Mouse (Mus musculus) layer of hippocampus, postnatal 10 days (tissue): ENCODE data around the gene Hsp90ab1. TPM values are rescaled to one million over a fixed set of nuclear protein-coding genes. Genes with fewer than 3 reads are reported as not detected.

Experiments used
- DNase-seq, 2 experiments: peaks; one replicate each; pipeline ENCODE4 v3.0.0; 2021; ENCODE audit warnings: low spot score in 2 of 2
- total RNA-seq, 2 experiments: library from RNA; stranded (reverse); gene quantifications; 2 replicates each; pipeline ENCODE4 v1.2.3; 2021

The Hsp90ab1 gene
- total RNA-seq, 2 experiments from 2014 or later, result 1,612 to 1,800 TPM

DNA sequence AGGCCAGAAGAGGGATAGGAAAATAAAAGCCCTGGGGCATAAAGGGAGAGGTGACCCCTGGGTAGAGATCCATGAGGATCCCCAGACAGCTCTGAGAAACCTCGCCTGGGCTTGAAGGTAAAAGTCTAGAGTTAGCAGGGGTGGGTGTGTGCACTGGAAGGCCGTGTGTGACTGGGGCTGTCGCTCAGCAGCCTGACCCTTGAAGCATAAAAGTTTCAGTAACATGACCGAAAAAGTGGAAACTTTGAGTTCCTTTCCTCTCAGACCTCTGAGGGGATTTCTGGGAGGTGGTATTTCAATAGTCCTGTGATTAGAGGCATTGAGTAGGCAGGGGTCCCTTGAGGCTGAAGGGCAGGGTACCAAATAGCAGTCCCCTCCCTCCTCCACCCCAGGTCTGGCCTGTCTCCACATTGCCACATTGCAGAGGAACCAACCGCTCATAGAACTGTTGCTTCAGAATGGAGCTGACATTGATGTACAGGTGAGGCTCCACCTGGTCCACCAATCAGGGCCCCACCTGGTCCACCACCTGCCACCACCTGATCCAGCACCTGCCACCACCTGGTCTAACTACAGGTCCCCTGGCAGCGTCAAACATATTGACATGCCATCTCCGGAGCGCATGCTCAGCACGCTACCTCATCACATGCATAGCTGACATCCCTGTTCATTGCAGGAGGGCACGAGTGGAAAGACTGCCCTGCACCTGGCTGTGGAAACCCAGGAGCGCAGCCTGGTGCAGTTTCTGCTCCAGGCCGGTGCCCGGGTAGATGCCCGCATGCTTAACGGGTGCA lies 13.1 kb downstream of the Hsp90ab1 start:
- no peak for DNase-seq

DNA sequence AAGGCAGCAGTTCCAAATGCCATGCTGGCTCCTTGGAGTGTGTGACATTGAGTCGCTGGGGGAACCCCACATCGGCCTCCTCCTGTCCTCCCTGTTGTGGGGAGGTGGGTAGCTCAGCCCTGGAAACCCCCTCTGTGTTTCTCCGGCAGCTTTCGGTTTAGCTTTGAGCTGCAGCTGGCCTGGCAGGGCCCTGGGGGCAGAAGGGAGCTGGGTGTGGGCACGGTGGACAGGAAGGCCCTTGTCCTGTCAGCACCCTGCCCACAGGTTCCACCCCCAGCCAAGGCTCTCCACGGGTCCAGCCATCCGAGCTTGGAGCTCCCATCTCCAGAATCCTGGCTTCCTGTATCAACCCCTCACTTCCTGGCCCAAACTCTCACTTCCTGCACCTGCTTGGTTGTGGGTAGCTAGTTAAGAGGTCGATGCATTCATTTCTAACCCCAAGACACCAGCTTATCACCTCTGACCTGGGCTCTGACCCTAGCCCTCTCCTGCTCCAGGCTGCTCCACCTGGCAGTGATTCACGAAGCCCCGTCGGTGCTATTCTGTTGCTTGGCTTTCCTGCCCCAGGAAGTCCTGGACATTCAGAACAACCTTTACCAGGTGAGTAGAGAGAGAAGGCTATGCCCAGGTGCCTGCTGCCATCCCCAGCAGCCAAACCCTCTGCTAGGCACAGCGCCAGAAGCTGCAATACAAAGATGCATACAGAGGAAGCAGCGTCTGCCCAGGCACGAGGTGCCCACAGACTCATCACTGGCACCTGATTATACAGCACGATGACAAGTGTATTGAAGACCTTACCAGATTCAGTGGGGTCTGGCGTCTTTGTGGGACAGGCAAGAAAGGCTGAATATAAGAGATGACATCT lies 14.8 kb downstream of the Hsp90ab1 start:
- no peak for DNase-seq

DNA sequence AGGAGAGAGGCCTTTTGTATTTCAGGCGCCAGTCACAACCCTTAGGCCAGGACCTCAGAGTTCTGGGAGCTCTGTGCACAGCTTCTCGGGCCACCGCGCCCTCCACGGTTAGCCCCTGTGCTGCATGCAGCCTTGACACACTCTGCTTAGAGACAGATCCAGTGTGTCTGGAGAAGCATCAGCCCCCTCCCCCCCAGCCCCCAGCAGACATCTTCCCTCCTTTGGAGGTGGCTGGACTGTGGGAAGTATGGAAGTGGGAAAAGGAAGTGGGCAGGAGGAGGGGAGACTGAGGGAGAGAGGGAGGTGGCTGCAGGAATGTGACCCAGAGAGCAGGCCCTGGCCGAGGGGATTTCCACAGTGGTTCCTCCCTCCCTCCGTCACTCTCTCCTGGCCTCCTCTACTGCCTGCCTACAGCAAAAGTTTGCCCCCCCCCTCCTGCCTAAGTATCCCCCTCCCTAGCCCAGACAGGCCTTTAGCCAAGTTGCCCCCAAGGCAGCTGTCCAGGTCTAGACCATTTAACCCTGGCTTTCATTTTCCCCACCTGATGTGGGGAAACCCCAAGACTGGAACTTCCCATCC lies 15.7 kb downstream of the Hsp90ab1 start:
- DNase-seq, result no peak

DNA sequence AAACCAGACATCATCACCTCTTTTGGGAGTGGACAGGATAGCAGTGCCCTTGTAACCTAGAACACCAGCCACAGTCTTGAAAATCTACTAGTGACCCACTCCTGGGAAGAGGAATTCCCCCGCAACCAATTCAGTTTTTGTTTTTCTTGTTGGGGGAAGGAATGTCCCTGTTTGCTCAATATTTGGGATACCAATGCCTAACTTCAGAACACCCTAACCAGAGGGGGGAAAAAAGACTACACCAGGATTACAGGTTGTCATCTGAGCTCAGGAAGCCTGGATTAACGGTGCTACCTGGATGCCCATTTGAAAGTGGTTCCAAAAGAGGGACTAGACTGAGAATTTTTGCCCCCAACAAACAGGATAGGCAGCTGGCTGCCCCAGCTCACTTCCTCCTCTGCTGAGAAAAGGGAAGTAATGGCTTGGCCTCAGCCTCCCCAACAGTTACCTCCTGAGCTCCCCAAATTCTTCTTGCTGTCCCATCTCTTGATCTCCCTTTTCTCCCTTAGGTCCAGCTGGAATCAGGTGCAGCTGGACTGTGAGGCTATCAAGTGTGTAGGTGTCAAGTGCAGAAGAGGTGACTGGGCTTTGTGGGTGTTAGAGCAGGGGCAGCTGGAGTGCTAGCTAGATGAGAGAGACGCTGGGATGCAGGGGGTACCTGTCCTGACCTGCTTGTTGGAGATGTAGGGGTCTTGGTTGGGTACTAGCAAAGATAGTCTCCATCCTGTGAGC lies 16.4 kb downstream of the Hsp90ab1 start:
- DNase-seq, result no peak

DNA sequence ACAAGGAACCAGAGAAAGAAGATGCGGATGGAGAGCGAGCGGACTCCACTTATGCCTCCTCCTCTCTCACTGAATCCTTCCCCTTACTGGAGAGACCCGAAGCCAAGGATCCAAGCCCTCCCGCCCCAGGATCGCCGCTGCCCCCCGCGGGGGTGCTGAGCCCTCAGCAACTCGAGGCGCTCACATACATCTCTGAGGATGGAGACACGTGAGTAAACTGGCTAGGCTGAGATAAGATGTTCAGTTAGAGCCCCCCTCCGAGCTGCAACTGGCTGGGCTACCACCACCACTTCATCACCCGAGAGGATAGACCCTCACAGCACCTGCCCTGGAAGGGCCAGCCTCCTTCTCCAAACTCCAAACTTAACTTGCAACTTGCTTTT lies 17.0 kb downstream of the Hsp90ab1 start:
- no peak for DNase-seq

DNA sequence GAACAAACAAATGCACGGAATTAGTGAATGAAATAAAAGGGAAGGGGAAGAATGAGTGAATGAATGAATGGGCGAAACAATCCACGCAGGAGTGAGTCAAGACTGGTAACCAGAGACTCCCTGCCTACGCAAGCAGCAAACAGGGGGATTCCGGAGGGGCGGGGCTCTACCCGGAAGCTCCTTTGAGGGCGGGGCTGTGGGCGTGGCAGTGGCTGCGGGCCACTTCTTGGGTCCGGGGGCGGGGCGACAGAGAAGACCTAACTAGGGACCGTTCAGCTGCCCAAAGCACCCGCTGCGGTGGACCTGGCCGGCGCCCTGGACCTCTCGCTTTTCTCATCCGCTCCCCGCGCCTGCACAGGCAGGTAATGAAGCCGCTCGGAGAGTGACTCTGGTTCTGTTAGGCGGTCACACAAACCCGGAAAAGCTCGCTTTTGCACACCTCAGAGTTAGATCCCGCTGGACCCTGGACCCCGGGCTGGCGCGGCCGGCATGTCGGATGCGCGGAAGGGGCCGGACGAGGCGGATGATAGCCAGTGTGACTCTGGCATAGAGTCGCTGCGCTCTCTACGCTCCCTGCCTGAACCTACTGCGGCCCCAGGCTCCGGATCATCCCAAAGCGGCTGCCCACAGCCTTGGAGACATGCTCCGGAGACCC lies 17.5 kb downstream of the Hsp90ab1 start, which contains the start of gene Nfkbie:
Nfkbie (plus strand) TSS at position 252 of the 655 bp plus-strand sequence.
- DNase-seq, result peak; percentile 88 to 93

DNA sequence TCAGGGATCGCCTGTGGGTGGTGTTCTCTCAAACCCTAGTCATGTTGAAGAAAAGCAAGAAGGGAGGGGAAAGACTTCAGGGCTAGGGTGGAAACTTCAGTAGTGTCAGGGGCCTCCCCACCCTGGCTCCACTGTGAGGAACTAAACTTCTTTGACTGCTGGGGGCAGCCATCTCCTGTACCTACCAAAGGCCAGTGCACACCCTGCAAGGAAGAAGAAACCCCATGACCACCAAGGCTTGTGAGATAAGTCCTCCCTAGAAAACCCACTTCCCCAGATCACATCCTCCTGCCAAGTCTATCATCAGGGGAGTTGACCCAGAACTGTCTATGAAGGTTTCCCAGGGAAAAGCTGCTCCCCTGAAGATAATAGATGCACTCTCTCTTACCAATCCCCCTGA lies 18.7 kb downstream of the Hsp90ab1 start:
- no peak for DNase-seq

DNA sequence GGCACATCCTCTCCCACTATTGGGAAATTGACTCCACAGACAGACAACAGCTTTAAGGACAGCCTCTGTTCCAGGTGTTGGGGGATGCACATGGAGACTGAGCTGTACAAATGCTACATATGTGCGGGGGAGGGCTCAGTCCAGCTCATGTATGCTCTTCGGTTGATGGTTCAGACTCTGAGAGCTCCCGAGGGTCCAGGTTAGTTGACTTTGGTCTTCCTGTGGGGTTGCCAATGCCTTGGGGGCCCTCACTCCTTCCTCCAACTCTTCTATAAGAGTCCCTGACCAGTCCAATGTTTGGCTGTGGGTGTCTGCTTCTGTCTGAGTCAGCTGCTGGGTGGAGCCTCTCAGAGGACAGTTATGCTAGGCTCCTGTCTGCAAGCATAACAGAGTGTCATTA lies 20.0 kb downstream of the Hsp90ab1 start:
- DNase-seq, result no peak

DNA sequence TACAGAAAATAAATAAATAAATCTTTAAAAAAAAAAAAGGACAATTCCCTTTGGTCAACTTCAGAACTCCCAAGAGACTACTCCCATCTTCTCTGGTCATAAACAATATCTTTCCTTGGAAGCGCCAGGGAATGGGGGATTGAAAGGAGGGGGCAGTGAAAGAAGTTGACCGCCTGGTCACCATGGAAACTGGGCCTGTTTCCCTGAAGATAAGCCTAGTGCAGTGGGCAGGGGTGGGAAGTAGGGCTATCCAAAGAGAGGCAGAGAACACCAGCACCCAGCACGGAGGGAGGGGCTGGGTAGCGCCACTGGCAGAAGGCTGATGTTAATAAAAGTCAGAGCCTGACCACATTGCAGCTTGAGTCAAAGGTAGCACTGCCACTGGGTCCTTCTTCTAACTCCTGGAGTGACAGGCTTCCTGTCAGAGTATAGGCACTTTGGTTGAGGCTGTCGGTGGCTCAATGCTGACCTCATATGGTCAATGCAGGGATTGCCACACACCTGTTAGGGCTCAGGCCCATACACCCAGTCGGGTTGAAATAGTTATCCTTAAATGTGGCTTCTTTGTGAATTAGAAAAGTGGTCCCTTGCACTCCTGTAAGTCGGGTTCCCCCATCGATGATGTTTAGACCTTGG lies 21.1 kb downstream of the Hsp90ab1 start:
- peak; percentile 89 to 91 for DNase-seq

DNA sequence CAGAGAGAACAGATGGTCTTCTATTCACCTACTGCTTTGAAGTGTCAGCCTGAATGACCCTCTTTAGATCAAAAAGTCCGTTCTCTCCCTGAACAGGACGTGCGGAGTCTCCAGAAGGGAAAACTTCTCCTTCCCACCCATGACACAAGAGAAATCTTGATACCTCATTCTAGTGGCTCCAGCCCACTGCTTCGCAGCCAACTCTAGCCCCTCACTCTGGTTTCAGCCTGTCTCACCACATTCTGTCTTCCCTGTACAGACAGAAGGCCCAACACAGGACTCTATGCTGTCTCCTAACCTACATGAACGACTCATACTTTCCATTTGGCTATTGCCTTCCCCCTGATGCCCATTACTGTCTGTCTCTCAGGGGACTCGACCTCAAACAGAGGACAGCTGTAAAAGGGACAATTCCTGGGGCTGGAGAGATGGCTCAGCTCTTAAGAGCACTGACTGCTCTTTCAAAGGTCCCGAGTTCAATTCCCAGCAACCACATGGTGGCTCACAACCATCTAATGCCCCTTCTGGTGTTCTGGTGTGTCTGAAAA lies 21.7 kb downstream of the Hsp90ab1 start:
- DNase-seq, result no peak

DNA sequence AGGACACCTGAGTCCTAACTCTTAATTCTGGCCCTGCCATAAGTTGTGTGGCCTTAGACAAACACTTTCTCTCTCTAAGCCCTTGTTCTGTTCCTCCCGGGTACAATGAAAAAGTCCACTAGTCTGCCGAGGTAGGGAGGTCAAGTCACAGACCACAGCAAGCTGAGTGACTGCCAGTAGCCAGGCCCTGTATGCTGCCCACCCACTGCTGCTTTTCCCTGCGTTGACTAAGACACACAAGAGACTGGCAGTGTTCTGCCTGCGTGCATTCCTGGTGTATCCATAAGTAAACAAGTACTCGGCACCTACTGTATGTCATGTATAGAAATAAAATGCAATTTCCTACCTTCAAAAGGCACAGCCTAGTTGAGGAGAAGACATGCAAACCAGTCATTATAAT lies 22.8 kb downstream of the Hsp90ab1 start:
- DNase-seq, result no peak

DNA sequence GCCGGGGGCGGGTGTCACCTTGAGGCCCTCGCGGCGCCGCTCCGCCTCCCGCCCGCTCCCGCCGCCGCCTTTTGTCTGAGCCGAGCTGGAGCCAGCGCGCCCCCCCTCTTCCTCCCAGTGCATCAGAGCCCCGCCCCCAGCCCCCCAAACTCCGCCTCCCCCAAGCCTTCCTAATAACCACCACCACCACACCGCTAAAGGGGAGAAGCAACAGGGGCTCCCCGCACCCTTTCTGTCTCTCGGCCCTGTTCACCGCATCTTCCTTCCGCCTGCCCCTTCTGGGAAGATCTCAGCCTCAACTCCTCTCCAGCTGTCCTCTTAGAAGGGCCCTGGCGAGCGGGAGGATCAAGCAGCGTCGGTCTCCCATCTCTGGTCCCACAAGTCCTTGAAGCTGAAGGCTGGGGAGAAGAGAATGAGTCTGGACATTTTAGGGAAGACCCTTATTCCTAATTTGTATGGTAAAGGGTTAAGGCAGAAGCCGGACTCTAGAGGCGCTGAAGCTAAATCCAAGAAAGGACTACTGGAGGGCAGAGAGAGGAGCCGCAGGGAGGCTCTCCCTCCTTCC lies 23.4 kb downstream of the Hsp90ab1 start, which contains the start of gene Tmem151b:
Tmem151b (minus strand) TSS at position 61 of the 565 bp plus-strand sequence.
- DNase-seq, result peak; percentile 65 to 80

DNA sequence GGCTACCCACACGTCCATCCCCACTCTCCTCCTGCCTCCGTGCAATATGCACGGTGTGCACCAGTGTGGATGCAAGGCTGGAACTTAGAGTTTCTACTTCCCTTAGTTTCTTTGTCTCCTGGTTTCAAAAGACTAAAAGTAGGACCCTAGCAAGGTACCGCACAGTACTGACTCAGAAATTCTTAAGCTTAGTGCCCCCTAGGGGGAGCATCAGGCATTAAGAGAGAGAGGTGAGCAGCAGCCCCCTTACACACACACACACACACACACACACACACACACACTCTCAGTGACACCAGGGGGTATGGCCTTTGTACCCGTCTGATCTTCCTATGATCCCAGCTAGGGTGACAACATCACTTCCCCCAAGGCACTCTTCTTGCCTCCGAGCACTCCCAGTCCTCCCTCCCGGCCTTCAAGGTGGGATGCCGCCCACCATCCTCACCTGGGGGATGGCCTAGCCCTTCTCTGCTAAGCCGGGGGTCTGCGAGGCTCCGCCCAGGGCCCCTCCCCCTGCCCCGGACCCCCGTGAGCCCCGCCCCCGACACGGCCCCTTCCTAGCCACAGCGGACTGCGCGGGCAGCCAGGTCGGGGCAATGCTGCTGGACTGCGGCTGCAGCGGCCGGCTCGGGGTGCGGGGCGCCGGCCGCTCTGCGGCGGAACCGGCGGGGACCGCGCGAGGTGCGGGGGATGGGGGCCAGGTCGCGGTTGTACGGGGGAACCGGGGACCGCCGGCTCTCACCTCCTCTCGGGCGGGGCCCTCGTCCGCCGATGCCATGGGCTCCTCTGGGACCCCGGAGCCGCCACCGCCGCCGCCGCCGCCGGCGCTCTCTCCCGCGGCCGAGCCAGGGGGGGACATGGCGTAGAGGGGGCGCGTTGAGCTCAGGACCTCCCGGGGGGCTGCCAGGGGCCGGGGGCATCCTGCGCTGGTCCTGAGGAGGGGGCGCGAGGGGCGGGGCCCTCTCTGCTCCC lies 24.2 kb downstream of the Hsp90ab1 start:
- DNase-seq, result peak; percentile 67 to 74

DNA sequence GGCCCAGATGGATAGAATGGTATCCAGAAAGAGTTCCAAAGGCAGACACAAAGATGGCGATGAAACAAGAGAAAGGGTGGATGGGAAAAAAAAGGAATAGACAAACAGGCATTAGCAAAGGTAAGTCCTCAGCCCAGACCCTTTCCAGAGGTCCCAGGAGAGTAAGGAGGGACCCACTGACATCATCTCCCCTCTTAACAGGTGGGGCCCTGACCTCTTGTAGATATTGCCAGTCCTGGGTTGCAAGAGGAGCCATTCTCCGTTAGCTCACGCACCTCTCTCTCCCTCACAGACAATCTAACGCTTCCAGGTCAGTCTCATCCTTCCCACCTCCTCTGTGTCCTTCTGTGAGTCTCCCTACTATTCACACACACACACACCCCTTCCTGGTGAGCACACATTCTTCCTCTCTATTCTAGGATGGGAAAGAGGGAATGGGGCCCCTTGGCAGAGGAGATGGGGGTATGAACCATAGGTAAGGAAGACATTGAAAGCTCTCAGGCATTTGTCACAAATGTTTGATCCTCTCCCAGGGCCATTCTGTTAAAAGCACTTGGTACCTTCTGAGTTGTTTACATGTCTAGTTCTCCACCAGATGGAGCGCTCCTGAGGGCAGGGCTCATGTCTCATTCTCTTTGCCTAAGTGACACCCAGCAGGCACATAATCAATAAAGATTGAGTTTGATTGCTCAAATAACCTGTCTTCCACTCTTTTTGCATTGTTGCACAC lies 25.4 kb downstream of the Hsp90ab1 start:
- DNase-seq, result no peak

DNA sequence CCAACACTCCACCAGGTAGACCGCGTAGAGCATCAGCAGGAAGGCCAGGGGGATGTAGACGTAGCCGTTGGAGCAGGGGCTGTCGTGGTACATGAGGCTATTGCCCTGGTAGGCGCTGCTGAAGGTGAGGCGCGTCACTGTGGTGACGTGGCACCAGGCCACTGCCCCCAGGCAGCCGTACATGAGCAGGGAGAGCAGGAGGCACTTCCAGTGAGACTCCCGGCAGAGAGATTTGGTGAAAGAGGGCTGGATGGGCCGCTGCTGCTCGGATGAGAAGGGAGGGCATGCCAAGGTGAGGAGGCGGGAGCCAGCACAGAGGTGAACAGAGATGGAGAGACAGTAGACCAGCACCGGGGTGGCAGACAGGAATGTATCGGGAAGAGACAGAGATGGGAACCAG lies 26.1 kb downstream of the Hsp90ab1 start:
- no peak for DNase-seq

DNA sequence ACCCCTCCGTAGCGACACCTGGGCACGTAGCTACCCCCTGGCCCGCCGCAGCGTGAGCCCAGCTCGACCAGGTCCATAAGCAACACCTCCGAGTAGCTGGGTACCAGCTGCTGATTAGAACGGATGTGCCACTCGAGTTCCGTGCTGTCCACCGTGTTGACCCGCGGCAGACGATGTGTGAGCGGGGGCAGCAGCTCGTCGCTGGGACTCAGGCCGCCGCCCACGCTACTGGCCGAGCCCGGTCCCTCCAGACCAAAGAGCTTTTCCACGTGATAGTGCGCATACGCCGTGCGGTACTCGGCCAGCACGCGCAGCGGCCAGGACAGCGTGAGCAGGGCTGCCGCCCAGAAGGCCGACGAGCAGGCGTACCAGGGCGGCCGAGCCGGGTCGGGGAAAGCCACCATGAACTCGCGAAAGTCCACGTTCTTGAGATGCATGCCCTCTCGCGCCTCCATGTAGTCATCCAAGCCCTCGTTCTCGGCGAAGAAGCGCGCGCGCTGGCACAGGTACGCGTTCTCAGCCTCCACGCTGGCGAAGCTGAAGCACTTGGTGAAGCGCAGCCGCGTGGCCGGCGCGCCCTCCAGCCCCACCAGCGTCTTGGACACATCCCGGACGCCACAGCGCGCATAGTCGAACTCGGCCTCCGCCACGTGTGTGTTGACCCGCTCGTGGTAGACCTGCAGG lies 27.7 kb downstream of the Hsp90ab1 start:
- DNase-seq, result no peak

DNA sequence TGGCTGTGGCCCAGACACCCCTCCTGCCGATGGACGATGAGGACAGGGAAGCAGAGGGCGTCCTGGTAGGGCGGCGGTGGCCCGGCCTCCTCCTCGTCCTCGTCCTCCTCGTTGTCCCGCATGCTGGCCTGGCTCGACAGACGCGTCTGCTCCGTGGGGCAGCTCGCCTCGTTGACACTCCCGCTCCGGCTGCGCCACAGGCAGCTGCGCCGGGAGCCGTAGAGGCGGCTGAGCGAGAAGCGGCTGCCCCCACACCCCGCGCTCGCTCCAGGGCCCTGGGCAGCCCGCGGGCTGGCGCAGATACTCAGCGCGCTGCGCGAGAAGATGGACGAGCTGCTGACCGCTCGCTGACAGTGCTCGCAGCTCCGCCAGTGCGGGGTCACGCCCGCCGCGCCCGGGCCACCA lies 28.2 kb downstream of the Hsp90ab1 start:
- no peak for DNase-seq
